Mouse (Mus musculus): ENCODE measurements around the gene Cox11.
A peak's percentile ranks its signal among the peaks of the same experiment; 100 is the strongest.

GRCm38 (mm10) chr11:90637440-90638311 lies at the start of gene Cox11, which contains the start of gene Stxbp4:
- TF ChIP-seq USF1 (IDR thresholded peaks at IDR 0.05; ENCODE audit: low read depth) (no peak), MYOG (IDR thresholded peaks at IDR 0.05; ENCODE audit: control insufficient read depth, extremely low read depth, insufficient read length) (no peak), FOSL1 (IDR thresholded peaks at IDR 0.05; ENCODE audit: insufficient read depth, low read length, poor library complexity, severe bottlenecking) (no peak), MAX (IDR thresholded peaks at IDR 0.05) (peak; percentile 52), CTCF (IDR thresholded peaks at IDR 0.05; ENCODE audit: control insufficient read depth, insufficient read depth, insufficient read length) (no peak), MYOD1 (IDR thresholded peaks at IDR 0.05; ENCODE audit: control insufficient read depth, insufficient read length, low read depth) (no peak)
